Mouse (Mus musculus): ENCODE data around the gene Ascc1. TPM values are rescaled to one million over a fixed set of nuclear protein-coding genes. Genes with fewer than 3 reads are reported as not detected.
A peak's percentile ranks its signal among the peaks of the same experiment; 100 is the strongest.

Gene Ascc1
- polyA plus RNA-seq, 1 experiment from 2014 or later: 43.3 TPM

DNA sequence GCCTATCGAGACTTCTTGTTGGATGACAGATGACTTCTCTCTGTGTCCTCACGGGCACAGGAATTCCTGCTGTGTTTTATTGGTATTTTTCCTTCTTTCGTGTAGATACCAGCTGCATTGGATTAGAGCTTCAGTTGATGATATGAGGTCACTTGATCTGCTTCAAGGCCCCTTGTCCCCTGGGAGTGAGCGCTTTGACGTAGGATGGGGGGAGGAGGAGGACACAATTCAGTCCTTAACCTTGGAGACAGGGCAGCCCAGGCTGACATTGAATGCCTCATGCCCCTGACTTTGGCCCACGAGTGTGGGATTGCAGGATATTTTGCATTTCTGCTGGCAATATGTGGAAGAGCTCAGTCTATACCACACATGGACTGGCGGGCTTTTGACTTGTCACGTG is 29.0 kb downstream of the Ascc1 start:
- ATAC-seq (ENCODE audit: insufficient number of reproducible peaks, insufficient read depth, low FRiP score, low read depth): no peak
- WGBS: 75% methylated on average over 8 of the region's 8 CpGs
- no peak overlapping the region for H3K4me3 ChIP-seq (ENCODE audit: control insufficient read depth in 1 of 2, insufficient read depth in 1 of 2, low read depth in 1 of 2, low read length in 2 of 2)
- H3K4me2 ChIP-seq (ENCODE audit: low read length): no peak overlapping the region
- H3K9ac ChIP-seq (ENCODE audit: low read length): no peak overlapping the region
- no peak overlapping the region for H3K27ac ChIP-seq (replicated peaks in 1 of 2; ENCODE audit: control insufficient read depth in 1 of 2, insufficient read depth in 1 of 2, low read depth in 2 of 2, low read length in 2 of 2)
- peaks cover 11 to 14% of the 10 kb centered on the region in 2 experiments for H3K4me1 ChIP-seq (ENCODE audit: control insufficient read depth in 2 of 2, insufficient read depth in 2 of 2, low read length in 2 of 2)
- H3K27me3 ChIP-seq (ENCODE audit: control insufficient read depth, insufficient read depth, low read length): no peaks in the 10 kb centered on the region
- no peaks in the 10 kb centered on the region for H3K9me3 ChIP-seq (ENCODE audit: control insufficient read depth, low read length)
- no peaks in the 10 kb centered on the region for H3K36me3 ChIP-seq (ENCODE audit: control insufficient read depth, insufficient read depth, low read length)

DNA sequence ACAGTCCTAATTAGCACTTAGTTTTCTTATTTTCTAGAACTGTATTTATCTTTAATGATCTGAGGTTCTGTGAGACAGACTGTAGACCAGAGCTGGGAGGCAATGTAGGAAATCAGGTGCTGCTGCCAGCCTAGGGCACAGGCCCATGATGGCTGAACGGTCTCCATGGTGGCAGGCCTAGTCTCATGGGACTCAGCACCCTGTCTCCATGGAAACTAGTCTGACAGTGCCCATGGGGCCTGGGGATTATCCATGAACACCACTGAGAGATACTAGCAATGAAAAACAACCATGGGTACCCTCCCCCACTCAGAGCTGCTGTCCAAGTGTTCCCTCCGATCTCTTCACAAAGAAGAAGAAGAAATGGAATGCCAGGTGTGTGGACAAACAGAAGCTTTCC is 29.4 kb downstream of the Ascc1 start:
- Histone ChIP-seq H3K4me1 (ENCODE audit: control insufficient read depth in 2 of 2, insufficient read depth in 2 of 2, low read length in 2 of 2) (peaks cover 11% of the 10 kb centered on the region in 2 experiments), H3K27me3 (ENCODE audit: control insufficient read depth, insufficient read depth, low read length) (no peaks in the 10 kb centered on the region), H3K9me3 (ENCODE audit: control insufficient read depth, low read length) (no peaks in the 10 kb centered on the region), H3K36me3 (ENCODE audit: control insufficient read depth, insufficient read depth, low read length) (no peaks in the 10 kb centered on the region), H3K4me2 (ENCODE audit: low read length) (no peak overlapping the region), H3K27ac (replicated peaks in 1 of 2; ENCODE audit: control insufficient read depth in 1 of 2, insufficient read depth in 1 of 2, low read depth in 2 of 2, low read length in 2 of 2) (no peak overlapping the region), H3K9ac (ENCODE audit: low read length) (no peak overlapping the region), H3K4me3 (ENCODE audit: control insufficient read depth in 1 of 2, insufficient read depth in 1 of 2, low read depth in 1 of 2, low read length in 2 of 2) (no peak overlapping the region)
- no peak for ATAC-seq (ENCODE audit: insufficient number of reproducible peaks, insufficient read depth, low FRiP score, low read depth)
- WGBS: 52% methylated on average over 2 of the region's 2 CpGs

DNA sequence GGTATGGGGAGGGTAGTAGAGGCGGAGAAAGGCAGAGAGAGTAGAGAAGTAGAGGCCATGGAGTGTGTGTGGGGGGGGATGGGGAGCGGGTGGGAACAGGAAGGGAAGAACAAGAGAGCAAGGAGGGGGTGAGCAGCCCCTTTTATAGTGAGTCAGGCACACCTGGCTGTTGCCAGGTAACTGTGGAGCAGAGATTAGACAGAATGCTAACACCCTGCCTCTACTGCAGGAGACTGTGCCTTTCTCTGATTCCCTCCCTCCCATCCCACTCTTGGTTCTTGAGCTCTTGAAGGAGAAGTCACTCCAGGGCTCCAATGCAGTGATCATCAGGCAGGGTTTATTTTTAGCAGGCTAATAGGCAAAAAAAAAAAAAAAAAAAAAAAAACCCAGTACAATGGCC is 30.0 kb downstream of the Ascc1 start:
- 61% methylated on average over 2 of the region's 2 CpGs for WGBS
- no peaks in the 10 kb centered on the region for H3K9me3 ChIP-seq (ENCODE audit: control insufficient read depth, low read length)
- no peak overlapping the region for H3K9ac ChIP-seq (ENCODE audit: low read length)
- ATAC-seq (ENCODE audit: insufficient number of reproducible peaks, insufficient read depth, low FRiP score, low read depth): no peak
- no peak overlapping the region for H3K27ac ChIP-seq (replicated peaks in 1 of 2; ENCODE audit: control insufficient read depth in 1 of 2, insufficient read depth in 1 of 2, low read depth in 2 of 2, low read length in 2 of 2)
- H3K4me1 ChIP-seq (ENCODE audit: control insufficient read depth in 2 of 2, insufficient read depth in 2 of 2, low read length in 2 of 2): peaks cover 11% of the 10 kb centered on the region in 2 experiments
- H3K4me3 ChIP-seq (ENCODE audit: control insufficient read depth in 1 of 2, insufficient read depth in 1 of 2, low read depth in 1 of 2, low read length in 2 of 2): no peak overlapping the region
- H3K27me3 ChIP-seq (ENCODE audit: control insufficient read depth, insufficient read depth, low read length): no peaks in the 10 kb centered on the region
- H3K36me3 ChIP-seq (ENCODE audit: control insufficient read depth, insufficient read depth, low read length): no peaks in the 10 kb centered on the region
- no peak overlapping the region for H3K4me2 ChIP-seq (ENCODE audit: low read length)

DNA sequence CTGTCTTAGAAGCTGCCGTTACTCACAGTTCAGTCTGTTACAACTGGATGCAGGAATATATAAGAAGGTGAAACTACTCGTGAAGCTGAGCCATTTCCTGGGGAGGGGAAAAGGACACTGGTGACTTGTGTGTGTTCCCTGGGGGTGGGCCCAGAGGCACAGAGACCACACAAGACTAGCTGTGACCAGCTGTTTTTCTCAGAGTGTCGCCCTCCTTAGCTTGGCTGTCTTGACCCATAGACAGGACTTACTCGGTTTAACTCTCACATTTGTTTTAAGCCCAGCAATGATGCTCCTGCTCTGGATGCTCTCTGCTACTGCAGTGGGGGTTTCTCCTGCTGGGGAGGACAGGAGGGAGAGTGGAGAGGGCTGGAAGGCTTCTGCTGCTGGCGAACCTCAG is 30.5 kb downstream of the Ascc1 start:
- Histone ChIP-seq H3K9me3 (ENCODE audit: control insufficient read depth, low read length) (no peaks in the 10 kb centered on the region), H3K4me1 (ENCODE audit: control insufficient read depth in 2 of 2, insufficient read depth in 2 of 2, low read length in 2 of 2) (peaks cover 11% of the 10 kb centered on the region in 2 experiments), H3K4me3 (ENCODE audit: control insufficient read depth in 1 of 2, insufficient read depth in 1 of 2, low read depth in 1 of 2, low read length in 2 of 2) (no peak overlapping the region), H3K27me3 (ENCODE audit: control insufficient read depth, insufficient read depth, low read length) (no peaks in the 10 kb centered on the region), H3K4me2 (ENCODE audit: low read length) (no peak overlapping the region), H3K9ac (ENCODE audit: low read length) (no peak overlapping the region), H3K36me3 (ENCODE audit: control insufficient read depth, insufficient read depth, low read length) (no peaks in the 10 kb centered on the region), H3K27ac (replicated peaks in 1 of 2; ENCODE audit: control insufficient read depth in 1 of 2, insufficient read depth in 1 of 2, low read depth in 2 of 2, low read length in 2 of 2) (no peak overlapping the region)
- WGBS: 44% methylated on average over 5 of the region's 5 CpGs
- no peak for ATAC-seq (ENCODE audit: insufficient number of reproducible peaks, insufficient read depth, low FRiP score, low read depth)

DNA sequence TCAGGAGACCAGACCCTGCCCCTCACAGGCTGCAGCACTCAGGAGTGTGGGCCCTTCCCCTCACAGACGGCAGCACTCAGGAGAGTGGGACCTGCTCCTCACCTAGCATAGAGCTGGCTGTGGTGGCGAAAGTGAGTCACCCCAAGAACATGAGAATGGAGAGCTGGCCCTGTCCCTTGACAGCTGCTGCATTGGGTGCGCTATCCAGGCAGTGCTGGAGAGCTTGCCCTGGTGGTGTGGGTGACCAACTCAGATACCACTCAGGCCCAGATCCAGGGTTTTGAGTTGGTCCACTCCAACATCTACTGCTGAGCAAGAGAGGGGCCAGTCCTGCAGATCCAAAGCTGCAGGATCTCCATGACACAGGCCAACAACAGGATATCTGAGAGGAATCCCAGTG is 32.0 kb downstream of the Ascc1 start:
- H3K4me2 ChIP-seq (ENCODE audit: low read length): no peak overlapping the region
- peaks cover 11% of the 10 kb centered on the region in 2 experiments for H3K4me1 ChIP-seq (ENCODE audit: control insufficient read depth in 2 of 2, insufficient read depth in 2 of 2, low read length in 2 of 2)
- H3K9me3 ChIP-seq (ENCODE audit: control insufficient read depth, low read length): no peaks in the 10 kb centered on the region
- H3K27me3 ChIP-seq (ENCODE audit: control insufficient read depth, insufficient read depth, low read length): no peaks in the 10 kb centered on the region
- no peak overlapping the region for H3K27ac ChIP-seq (replicated peaks in 1 of 2; ENCODE audit: control insufficient read depth in 1 of 2, insufficient read depth in 1 of 2, low read depth in 2 of 2, low read length in 2 of 2)
- 0 out of 2 replicates have a peak, but pooled peaks have one; percentile 43 for ATAC-seq (ENCODE audit: insufficient number of reproducible peaks, insufficient read depth, low FRiP score, low read depth)
- no peaks in the 10 kb centered on the region for H3K36me3 ChIP-seq (ENCODE audit: control insufficient read depth, insufficient read depth, low read length)
- no peak overlapping the region for H3K4me3 ChIP-seq (ENCODE audit: control insufficient read depth in 1 of 2, insufficient read depth in 1 of 2, low read depth in 1 of 2, low read length in 2 of 2)
- no peak overlapping the region for H3K9ac ChIP-seq (ENCODE audit: low read length)
- 70% methylated on average over 3 of the region's 3 CpGs for WGBS

DNA sequence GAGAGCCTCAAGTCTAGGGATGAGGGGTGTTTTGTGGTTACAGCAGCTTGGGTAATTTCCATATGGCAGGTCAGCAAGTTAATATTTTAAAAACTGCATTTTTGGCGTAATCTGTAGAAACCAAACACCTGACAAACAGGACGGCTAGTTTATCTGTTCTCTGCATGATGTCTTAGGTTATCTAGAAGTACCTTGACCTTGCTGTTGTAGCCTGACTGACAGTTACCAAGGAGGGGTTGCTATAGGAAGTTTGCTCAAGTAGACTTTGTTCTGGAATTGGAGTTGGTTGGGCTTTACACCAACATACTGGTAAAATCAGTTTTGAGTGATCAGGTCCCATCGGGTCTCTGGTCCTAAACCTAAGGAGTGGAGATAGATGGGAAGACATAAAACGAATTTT is 33.1 kb downstream of the Ascc1 start:
- Histone ChIP-seq H3K9ac (ENCODE audit: low read length) (no peak overlapping the region), H3K27me3 (ENCODE audit: control insufficient read depth, insufficient read depth, low read length) (no peaks in the 10 kb centered on the region), H3K4me3 (ENCODE audit: control insufficient read depth in 1 of 2, insufficient read depth in 1 of 2, low read depth in 1 of 2, low read length in 2 of 2) (no peak overlapping the region), H3K9me3 (ENCODE audit: control insufficient read depth, low read length) (no peaks in the 10 kb centered on the region), H3K36me3 (ENCODE audit: control insufficient read depth, insufficient read depth, low read length) (no peaks in the 10 kb centered on the region), H3K4me1 (ENCODE audit: control insufficient read depth in 2 of 2, insufficient read depth in 2 of 2, low read length in 2 of 2) (peaks cover 11% of the 10 kb centered on the region in 2 experiments), H3K27ac (replicated peaks in 1 of 2; ENCODE audit: control insufficient read depth in 1 of 2, insufficient read depth in 1 of 2, low read depth in 2 of 2, low read length in 2 of 2) (no peak overlapping the region), H3K4me2 (ENCODE audit: low read length) (no peak overlapping the region)
- 56% methylated on average over 4 of the region's 4 CpGs for WGBS
- ATAC-seq (ENCODE audit: insufficient number of reproducible peaks, insufficient read depth, low FRiP score, low read depth): no peak

DNA sequence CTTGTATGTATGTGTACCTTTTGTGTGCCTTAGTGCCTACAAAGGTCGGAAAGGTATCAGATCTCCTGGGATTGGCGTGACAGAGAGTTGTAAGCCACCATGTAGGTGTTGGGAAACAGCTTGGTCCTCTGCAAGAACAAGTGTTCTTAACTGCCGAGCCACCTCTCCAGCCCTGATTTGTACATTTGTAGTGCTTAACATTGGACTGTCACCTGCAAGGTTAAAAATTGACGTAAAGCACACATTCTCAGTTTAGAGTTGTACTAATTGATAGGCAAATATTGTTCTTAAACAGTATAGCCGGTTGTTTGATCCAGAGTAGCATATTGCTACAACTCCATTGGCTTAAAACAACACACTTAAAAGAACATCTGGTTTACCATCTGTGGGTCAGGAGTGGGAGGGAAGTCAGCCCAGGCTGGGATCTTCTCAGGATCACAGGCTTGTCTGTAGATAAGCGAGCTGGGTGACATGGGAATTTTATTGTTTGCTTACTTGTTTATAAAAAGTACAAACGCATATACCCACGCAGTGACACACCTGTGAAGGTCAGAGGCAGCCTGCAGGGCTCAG is 39.8 kb downstream of the Ascc1 start:
- Histone ChIP-seq H3K9ac (ENCODE audit: low read length) (no peak overlapping the region), H3K27ac (replicated peaks in 1 of 2; ENCODE audit: control insufficient read depth in 1 of 2, insufficient read depth in 1 of 2, low read depth in 2 of 2, low read length in 2 of 2) (no peak overlapping the region), H3K9me3 (ENCODE audit: control insufficient read depth, low read length) (no peaks in the 10 kb centered on the region), H3K4me1 (ENCODE audit: control insufficient read depth in 2 of 2, insufficient read depth in 2 of 2, low read length in 2 of 2) (no peaks in the 10 kb centered on the region), H3K36me3 (ENCODE audit: control insufficient read depth, insufficient read depth, low read length) (no peaks in the 10 kb centered on the region), H3K4me2 (ENCODE audit: low read length) (no peak overlapping the region), H3K27me3 (ENCODE audit: control insufficient read depth, insufficient read depth, low read length) (no peaks in the 10 kb centered on the region), H3K4me3 (ENCODE audit: control insufficient read depth in 1 of 2, insufficient read depth in 1 of 2, low read depth in 1 of 2, low read length in 2 of 2) (no peak overlapping the region)
- 83% methylated on average over 8 of the region's 8 CpGs for WGBS
- ATAC-seq (ENCODE audit: insufficient number of reproducible peaks, insufficient read depth, low FRiP score, low read depth): no peak

DNA sequence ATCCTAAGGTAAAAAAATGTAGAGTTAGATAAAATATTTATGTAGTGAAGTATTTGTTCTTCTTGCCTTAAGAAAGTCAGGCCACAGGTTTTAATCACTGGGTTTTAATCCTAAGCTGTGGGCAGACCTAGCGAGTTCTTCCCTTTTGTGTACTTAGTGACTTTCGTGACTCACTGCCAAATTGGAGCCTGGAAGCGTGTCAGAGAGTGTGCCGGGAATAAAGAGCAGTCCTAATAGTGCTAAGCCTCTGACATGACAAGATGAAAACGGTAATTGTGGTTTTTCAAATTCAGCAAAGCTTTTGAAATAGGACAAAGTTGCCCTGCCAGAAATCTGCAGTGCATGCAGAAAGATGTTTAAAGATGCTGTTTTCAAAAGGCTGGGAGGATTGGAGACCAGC is 44.1 kb downstream of the Ascc1 start:
- WGBS: 70% methylated on average over 5 of the region's 5 CpGs
- no peak for ATAC-seq (ENCODE audit: insufficient number of reproducible peaks, insufficient read depth, low FRiP score, low read depth)

More for the DNA sequence above, 44.1 kb downstream of the Ascc1 start:
- H3K4me1 ChIP-seq (ENCODE audit: control insufficient read depth in 2 of 2, insufficient read depth in 2 of 2, low read length in 2 of 2): no peaks in the 10 kb centered on the region
- no peak overlapping the region for H3K27ac ChIP-seq (replicated peaks in 1 of 2; ENCODE audit: control insufficient read depth in 1 of 2, insufficient read depth in 1 of 2, low read depth in 2 of 2, low read length in 2 of 2)
- H3K4me2 ChIP-seq (ENCODE audit: low read length): no peak overlapping the region
- H3K4me3 ChIP-seq (ENCODE audit: control insufficient read depth in 1 of 2, insufficient read depth in 1 of 2, low read depth in 1 of 2, low read length in 2 of 2): no peak overlapping the region
- no peaks in the 10 kb centered on the region for H3K27me3 ChIP-seq (ENCODE audit: control insufficient read depth, insufficient read depth, low read length)
- H3K9me3 ChIP-seq (ENCODE audit: control insufficient read depth, low read length): no peaks in the 10 kb centered on the region
- H3K36me3 ChIP-seq (ENCODE audit: control insufficient read depth, insufficient read depth, low read length): peaks cover 20% of the 10 kb centered on the region
- no peak overlapping the region for H3K9ac ChIP-seq (ENCODE audit: low read length)

Data from heart, embryonic 14.5 days (tissue).